Mouse (Mus musculus) frontal cortex, postnatal 36 days (tissue): ENCODE results near the gene Olfr463.

Source experiments
- DNase-seq, 2 experiments: peaks; one replicate each; pipeline ENCODE4 v3.0.0; 2022; ENCODE audit warnings: low spot score in 2 of 2

The Olfr463 gene

DNA sequence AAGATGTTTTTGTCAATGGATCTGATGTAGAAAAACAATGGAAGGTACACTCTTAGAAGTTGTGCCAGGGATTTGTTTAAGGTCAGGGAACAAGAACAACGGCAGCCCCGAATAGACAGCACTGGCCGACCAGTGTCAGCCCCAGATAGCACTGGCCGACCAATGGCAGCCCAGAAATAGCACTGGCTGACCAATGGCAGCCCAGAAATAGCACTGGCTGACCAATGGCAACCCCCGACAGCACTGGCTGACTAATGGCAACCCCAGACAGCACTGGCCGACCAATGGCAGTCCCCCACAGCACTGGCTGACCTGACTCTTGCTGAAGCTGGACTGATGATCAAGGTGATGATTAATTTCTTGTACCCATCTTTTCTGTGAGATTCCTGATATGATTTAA lies 49.3 kb downstream of the Olfr463 start:
- no peak for DNase-seq

DNA sequence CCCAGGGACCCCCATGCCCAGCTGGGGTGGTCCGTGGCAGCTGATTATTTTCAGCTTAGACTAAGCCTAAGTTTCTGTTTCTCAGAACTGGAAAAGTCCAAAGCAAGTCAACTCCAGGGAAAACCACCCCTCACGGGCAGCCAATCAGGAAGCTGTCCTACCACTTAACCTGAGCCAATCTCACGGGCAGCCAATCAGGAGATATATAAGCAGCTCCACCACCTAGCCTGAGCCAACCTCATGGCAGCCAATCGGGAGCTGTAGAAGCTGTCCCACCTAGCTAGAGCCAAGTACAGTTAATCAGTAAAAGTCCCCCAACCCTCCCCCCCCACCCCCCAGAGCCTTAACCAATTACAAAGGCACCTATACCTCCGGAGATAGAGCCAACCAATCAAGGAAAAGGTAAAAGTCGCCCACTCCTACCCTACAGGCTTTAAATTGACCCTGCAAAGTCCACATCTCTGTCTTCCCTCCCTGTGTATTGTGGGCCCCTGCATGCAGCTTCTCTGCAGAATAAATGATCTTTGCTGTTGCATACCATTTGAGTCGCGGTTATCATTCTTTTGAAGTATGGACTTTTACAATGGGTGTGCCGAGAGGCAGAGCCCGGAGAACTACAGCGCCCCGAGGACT lies 50.1 kb downstream of the Olfr463 start:
- DNase-seq = no peak
